Mouse (Mus musculus): ENCODE measurements around the gene Gm9495.
"Not testable (repeated sequence)": the region's sequence is repeated elsewhere in the genome, so short reads cannot be mapped to it uniquely, and the experiment has no call there.

The Gm9495 gene

DNA sequence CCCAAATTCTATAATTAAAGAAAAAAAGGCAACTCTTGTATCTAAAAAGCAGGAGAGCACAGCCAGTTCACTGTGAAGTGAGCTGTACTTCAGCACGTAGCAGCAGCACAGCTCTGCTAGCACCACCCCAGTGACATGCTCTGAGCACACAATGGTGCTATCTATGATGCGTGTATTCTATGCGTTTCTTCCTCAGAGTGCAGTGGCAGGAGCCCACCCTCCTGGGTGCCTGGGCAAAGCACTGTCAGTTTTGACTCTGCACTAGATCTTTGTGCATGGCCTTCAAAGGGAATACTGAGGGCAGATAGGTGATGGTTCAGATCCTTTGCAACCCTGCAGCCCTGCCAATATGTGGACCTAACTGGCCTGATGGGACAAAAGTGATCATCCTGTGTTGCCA, at the start of gene Gm9495:
Gm9495 (minus strand) TSS at position 101 of the 400 bp plus-strand sequence.
- DNase-seq (ENCODE audit: low read depth, low spot score): not testable (repeated sequence)

DNA sequence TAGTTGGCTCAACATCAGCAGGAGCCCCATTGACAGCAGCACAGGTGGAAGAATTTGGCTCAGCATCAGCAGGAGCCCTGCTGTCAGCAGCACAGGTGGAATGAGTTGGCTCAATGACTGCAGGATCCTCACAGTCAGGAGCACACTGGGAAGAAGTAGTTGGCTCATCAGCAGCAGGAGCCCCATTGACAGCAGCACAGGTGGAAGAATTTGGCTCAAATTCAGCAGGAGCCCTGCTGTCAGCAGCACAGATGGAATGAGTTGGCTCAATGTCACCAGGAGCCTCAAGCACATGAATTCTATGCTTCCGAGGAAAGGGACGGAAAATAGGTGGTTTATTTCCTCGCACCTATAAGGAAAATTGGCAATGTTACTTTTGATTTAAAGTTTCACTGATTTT, 21.6 kb upstream of the Gm9495 start:
- not testable (repeated sequence) for DNase-seq (ENCODE audit: low read depth, low spot score)

DNA sequence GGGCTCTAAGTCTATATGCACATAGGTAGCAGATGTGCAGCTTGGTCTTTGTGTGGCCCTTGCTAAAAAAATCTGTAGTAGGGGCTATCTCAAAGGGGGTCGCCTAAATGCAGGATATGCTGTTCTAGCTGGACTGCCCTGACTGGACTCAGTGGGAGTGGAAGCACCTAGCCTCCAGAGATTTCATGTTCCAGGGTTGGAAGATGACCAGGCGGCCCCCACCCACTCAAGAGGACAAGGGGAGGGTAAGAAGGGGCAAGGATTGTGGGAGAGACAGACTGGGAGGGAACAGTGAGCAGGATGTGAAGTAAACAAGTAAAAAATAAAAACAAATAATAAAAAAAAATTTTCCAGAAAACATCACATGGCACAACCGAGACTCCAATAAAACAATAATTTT, 33.3 kb downstream of the Gm9495 start:
- DNase-seq (ENCODE audit: low read depth, low spot score): not testable (repeated sequence)

DNA sequence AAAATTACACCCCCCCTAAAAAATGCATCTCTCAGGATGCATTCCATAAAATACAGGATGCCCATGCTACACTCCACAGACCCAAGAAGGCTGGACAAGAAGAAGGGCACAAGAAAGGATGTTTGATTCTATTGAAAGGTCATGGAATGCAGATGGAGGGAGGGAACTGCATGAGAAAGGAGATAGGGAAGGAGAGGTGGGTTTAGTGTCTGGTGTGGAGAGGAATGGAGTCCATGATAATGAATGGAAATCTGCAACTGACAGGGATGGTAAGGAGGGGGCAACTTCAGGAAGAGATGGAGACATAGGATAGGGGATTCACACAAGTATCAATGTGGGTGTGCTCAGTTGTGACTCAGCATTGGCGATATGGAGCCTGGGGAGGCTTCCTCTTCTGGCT, 39.0 kb downstream of the Gm9495 start:
- DNase-seq (ENCODE audit: low read depth, low spot score): no peak

DNA sequence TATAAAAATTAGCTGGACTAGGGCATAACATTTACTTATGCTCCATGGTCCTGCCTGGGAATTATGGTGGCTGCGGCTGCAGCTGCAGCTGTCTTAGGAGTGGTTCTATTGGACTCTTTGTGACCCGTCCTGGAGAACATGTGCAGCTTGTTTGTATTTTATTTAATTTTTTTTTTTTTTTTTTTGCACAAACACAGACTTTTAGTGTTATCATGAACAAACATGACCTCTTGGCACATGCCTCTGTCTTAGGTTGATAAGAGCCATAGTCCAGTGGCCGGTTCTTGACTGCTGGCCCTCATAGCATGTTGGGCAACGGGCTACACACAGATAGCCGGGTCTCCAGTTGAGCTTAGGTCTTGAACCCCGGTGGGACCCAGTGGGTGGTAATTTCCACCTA, 48.6 kb downstream of the Gm9495 start:
- DNase-seq (ENCODE audit: low read depth, low spot score): no peak

DNA sequence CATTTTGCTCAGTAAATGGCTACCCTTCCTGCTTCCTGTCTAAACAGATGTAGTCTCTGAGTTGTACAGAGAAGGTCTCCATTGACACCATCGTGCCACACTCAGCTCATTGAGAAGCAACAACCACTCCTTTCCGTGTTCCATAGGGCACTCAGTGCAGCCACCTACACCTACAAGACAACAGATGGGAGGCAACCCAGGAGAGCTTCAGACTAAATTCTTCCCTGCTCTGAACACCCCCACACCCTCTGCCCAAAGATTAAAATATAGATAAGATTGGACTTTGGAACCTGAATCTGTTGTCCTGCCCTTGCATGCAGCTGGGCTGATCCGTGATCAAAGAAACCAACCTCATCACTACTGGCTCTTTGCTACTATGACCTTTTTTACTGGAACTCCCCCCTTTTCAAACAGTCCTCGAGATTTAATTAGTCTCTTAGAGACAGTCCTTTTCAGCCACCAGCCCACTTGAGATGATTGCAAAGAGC, 53.4 kb downstream of the Gm9495 start:
- no peak for DNase-seq (ENCODE audit: low read depth, low spot score)

DNA sequence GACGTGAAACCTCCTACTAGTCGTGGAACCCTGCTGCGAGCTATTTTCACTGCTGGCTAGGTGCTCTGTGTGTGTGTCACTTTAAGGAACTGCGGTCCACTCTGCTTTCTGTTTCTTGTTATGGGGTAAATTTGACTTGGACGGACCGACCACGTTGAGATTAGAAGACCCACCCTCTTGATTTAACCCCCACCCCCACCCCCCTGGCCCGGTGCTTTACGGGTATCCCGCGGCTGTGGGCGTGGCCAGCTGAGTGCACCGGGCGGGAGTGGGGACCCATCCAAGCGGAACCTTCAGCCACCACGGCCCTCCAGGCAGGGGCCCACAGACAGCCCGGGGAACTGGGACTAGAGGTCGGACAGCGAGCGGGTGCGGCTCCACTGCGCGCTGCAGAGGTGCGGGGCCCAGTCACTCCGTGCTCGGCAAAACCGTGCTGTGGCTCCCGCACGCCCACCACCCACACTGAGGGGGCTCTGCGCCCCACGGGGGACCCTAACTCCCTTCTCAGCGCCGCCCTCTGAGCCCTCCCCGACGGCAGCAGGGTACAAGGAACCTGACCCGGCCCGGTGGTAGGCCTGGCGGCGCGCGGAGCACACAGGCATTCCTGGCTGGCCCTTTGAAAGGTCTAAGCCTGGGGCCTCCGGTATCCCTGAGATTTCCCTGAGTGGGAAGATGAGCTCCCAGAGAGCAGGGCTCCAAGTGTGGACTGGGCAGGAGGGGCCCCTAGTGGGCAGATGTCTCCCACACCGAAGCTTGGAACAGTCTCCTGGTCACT, 54.0 kb downstream of the Gm9495 start:
- DNase-seq (ENCODE audit: low read depth, low spot score): no peak

DNA sequence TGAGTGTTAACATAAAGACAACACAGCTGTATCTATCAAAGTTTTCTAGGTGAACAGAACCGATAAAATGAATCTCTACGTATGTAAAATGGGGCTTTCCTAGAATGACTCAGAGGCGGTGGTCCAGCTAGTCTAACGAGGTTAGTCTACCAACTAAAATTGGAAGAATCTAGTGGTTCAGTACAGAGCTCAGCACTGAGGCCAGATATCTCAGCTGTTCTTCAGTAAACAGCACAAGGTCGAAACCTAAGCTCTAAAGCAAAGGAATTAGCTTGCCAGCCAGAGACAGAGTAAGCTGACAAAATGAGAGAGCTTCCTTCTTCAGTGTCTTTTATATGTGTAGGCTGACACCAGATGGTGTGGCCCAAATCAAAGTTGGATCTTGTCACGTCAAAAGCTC, 57.2 kb downstream of the Gm9495 start:
- DNase-seq (ENCODE audit: low read depth, low spot score): no peak

DNA sequence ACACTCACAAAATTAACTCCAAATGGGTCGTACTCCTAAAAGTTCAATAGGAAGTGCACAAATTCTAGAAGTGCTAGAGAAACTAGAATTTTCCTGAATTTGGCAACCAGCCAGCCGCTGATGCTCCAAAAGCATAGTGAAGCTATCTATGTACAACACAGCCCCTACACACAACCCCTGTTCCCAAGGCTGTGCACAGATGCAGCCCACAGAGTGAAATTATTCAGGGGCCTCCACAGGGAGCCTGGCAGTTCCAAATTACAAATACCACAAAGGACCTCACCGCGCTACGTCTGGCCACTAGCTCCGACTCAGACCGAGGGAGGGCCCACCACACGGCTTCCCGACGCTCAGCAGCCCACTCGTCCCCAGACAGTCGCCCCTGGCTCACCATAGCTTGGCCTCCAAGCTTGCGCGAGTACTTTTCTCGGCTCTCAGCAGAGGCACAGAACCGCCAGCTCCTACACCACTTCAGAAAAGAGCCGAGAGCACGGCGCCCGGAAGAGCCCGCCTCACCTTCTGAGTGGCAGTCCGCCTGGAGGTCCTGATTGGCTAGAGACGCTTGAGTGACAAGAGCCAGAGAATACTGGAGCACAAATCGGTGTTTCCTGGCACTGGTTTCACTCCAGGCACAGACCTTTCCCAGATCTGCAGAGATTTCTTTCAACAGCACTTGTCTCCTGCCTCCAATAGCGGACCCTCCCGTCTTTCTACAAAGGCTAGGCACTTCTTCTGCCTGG, 58.1 kb downstream of the Gm9495 start:
- DNase-seq (ENCODE audit: low read depth, low spot score): peak; percentile 89

DNA sequence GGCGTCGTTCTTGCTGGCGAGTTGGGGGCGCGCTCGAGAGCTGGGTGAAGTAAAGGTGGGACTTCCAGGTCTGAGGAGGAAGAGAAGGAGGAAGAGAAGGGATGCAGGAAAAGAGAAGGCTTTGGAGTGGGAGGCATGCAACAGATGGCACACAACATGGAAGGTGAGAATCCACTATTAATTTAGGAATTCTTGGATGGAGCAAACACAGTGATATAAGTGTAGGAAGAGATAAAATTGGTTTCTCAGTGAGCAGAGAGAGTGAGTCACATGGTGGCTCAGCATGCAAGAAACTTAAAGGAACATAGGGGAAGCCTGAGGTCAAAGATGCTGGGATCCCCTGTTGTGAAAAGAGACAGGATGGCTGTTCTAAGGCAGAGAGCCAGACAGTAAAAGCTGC, 69.0 kb downstream of the Gm9495 start:
- DNase-seq (ENCODE audit: low read depth, low spot score): no peak

Data from WW6 (cell line).